Mouse (Mus musculus) adipocyte (in vitro differentiated cells): ENCODE data around the gene Irf1.

ENCODE experiments used
- DNase-seq: peaks from one replicate; pipeline ENCODE4 v3.0.0-alpha.2; 2016; ENCODE audit warnings: low spot score

The Irf1 gene

DNA sequence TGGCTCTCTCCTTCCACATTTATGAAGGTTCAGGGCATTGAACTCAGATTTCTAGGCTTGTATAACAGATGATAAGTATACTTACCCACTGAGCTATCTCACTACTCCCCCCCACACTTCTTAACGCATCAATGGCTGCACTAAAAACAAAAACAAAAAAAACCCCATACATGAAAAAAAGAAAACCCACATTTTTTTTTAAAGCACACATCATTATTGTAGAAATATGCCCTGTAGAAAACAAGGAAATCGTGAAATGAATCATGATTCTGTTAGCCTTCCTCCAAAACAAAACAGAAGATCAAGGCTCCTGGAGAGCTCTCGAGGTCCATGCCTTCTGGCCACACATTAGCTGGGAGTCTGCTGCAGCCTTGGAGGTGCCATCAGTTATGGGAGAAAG lies 41.5 kb downstream of the Irf1 start:
- peak; percentile 38 for DNase-seq

DNA sequence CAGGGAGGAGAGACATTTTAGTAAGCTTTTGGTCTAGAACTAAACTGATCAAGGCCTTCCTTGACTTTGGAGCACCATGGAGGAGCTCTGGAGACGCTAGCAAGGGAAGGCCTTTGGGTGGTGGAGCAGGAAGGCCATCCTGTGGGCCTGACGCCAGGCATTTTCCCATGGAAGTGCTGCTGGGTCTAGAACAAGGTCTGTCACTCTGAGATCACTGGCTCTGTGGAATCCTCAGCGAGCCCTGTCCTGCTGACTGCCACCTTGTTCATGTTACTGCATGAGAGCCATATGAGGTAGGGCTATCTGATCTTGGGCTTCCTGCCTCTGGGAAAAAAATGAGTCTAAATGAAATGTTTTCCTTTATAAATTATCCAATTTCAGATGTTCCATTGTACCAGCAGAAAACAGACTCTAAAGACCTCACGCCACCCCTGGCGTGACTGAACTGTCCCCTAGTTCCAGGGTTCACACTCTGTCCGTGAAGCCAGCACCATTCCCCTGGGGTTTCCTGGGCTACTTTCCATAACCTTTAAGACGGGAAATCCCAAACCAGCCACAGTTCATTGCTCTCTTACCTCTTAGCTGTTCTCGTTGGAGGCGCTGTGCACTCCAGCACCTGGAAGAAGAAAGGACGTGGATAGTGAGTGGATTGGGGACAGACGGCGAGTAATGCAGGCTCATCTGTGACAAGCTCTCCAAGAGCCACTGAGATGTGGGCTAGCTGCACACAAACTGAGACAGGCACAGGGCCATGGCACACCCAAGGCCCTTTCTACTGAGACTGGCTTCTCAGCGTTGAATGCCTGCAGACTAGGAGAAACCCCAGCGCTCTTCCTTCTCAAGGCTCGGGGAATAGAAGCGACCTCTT lies 43.4 kb downstream of the Irf1 start:
- peak; percentile 99 for DNase-seq

DNA sequence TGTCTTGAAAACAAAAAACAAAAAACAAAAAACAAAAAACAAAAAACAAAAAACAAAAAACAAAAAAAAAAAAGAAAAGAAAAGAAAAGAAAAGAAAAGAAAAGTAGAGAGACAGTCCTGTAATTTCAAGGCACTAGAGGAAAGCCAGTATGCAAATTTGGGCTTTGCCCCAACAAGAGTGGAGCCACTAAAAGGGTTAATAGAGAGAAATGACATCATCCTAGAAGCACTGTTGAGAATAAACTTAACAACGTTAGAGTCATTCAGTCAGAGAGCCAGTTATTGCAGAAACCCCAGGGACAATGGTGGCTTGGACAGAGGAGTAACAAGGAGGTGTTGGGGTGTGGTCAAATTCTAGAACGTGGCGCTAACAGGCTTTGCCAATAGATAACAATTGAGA lies 45.0 kb downstream of the Irf1 start:
- DNase-seq: peak; percentile 63

DNA sequence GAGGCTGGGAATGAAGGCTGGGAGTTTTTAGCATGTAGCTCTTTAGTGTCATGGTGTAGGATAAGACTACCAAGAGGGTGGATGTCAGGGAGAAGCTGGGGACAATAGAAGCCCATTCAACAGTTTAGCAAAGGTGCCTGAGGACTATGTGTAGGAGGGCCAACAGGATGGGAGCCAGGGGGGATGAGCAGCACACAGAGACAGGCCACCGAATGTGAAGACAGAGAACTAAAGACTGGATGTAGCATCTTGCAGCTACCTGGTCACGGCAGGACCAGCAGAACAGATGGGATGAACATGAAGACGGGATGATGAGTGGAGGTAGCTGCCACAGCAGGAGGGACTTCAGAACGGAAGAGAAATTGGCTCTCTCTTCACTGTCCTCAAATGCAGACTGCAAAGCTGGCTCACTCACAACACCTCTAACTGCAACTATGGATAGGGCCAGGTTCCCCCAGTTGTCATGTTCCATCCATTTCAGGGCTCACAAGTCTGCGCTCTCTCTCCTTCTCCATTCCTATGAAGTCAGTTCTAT lies 47.1 kb downstream of the Irf1 start:
- no peak for DNase-seq

DNA sequence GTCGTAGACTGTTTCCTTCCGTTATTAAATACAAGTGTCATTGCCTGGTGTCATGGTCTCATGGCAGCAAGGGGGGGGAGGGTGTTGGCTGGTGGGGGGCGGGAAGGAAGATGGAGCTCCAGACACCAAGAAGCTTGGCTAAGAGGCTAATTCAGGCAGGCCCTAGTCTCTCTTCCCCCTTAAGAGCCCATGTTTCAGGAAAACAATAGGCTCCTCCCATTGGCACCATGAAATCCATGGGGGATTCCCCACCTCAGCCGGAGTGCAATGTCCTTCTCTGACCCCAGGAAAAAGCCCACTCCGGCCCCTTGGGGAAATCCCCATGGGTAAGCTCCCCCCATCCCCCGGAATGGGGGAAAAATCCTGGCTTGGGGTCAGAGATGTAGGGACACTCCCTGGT lies 49.0 kb downstream of the Irf1 start:
- no peak for DNase-seq

DNA sequence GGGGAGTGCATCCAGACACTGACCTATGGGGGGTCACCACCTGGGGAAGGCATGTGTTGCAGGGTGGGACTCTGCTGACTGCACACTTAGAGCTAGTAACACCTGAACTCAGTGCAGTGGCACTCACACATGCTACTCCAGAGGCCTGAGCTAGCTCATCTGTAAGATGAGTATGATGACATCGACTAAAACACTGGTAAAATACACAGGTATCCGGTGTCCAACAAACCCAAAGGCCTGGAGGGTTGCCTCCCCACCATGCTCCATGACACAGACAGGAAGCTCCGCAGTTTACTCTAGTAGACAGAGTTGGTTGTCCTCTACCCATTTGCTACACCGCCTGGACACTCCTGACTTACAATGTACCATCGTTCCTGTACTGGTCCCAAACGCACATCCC lies 49.7 kb downstream of the Irf1 start:
- DNase-seq: no peak

DNA sequence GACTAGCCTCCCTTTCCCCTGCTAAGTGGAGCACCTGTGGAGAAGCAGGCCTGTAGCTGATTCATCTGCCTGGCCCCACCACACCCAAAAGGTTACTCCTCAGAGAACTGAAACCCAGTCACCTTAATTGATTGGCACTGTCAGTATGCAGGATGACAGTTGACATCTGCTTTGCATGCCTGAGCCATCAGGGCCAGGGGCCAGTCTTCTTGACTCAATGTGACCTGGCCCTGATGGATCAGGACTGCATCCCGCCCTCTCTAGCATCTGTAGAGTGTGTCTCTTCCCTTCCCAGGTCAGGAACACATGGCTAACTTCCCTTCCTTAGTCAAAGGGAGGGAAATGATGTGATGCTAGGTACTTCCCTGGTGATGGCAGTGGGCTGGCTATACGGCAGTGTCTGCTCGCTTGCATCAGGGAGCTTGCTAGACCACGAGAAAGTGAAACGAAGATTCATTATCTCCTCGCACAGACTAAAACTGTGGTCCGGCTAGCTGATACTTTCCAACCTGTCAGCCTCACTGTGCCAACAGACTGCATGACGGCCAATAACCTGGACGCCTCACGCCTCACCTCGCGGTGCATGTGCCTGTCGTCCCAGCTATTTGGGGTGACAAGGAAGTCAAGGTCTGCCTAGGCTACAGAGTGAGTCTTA lies 50.8 kb downstream of the Irf1 start:
- no peak for DNase-seq

DNA sequence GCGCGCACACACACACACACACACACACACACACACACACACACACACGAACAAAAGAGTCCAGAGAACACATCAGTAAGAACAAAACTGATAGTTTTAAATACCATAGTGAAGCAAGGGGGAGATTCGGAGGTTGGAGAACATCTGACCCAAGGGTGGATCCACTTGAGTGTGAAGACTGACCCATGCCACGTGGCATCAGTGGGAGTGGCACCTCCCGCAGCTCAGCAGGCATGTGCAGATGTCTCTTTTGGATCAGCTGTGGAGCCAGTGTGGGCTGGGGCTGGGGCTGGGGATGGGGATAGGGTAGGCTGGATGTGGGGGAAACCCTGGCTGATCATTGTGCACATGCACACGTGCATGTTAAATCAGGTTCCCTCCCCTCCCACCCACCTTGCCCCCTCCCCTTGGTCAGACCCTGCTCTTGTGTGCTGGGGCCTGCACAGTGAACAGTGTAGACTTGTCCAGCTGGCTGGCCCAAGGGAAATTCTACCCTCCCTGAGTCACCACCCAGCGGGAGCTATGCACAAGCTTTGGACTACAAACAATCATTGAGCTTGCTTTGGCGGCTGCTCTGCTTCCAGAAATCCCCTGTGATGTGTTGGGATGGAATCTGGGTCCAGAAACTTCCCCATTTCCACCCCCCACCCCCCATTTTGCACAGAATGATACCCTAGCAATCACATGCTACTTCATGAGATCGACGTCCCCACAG lies 51.6 kb downstream of the Irf1 start:
- no peak for DNase-seq

DNA sequence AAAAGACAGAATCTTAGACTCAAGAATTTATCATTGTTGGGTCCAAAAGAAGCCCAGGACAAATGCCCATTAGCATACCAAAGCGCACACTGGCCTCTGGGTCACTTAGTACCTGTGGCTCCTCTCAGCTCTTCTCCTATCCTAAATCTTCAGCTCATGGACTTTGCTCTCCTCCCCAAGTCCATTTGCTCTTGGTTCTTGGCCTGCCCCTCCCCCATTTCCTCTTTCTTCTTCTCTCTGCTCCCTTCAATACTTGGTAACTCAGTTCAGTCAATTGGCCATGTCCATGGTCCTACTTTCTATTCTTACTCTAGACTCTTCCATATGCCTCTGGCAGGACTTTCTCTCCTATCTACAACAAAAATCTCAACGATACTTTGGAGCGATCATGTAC lies 52.1 kb downstream of the Irf1 start:
- DNase-seq: no peak

DNA sequence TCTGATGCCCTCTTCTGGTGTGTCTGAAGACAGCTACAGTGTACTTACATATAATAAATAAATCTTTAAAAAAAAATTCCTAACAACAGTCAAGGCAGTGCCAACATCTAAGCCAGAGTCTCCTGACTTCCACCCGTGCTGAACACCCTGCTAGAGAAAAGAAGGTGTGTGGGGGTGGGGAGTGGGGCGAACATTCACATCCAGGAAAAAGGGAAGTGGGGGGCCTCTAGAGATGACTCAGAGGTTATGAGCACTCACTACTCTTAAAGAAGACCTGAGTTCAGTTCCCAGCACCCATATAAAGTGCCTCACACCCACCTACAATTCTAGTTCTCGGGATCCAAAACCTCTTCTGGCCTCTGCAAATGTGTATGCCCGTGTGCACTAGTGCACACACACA lies 55.6 kb downstream of the Irf1 start:
- no peak for DNase-seq
